In the genomic region with DNA sequence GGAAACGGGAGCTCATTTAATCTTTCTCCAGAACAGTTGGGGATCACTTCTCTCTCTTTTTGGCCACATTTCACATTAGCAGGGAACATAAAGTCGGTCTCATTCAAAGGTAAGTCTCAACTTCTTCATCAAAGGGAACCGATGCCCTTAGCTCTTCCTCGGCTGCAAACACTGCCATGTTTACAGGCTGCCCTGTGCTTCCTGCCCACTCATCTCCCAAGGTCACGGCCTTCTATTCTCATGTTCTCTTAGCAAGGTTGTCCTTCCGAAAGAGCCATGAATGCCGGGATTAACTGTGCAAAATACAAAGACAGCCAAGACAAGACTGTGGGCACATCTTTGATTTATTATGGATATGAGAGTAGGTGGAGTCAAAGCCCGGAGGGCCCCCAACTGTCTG, we compare ENCODE assay signal across 23 mouse cellular contexts.
DNase-seq lines count a peak whose midpoint lies in the region; TF ChIP-seq lines count a peak whose summit lies in the region.
"Had no signal": no experiment of that assay in that cellular context is flagged by ENCODE, and none has a peak within 500 bp of the region (broad histone marks: within the 10 kb centered on the region; RNA-seq: fewer than 3 reads in every experiment).

No protein-coding gene starts in this region.

- no peak for TF ChIP-seq CTCF in cerebellum, adult 2 months (IDR thresholded peaks at IDR 0.05; ENCODE audit: borderline replicate concordance, insufficient read depth, low read depth, low read length)

- DNase-seq in adrenal gland, adult (ENCODE audit: inconsistent age in 2 of 2, low spot score in 1 of 2), result peak; percentile 71 to 87
- no peak for DNase-seq in adrenal gland, postnatal 4 days (ENCODE audit: low spot score in 2 of 2)
- peak; percentile 3 for DNase-seq in ovary, postnatal 36 days (ENCODE audit: low spot score)
- no peak for DNase-seq in ovary, postnatal 10 days (ENCODE audit: low spot score)
- peak; percentile 62 for DNase-seq in adrenal gland, postnatal 14 days
- no peak for DNase-seq in thymus, postnatal 10 days (ENCODE audit: low spot score in 2 of 2)
- no peak for DNase-seq in cerebellum, adult 2 months
- DNase-seq in lung, adult 18-20 months, result no peak
- DNase-seq: cerebellum, adult 18-20 months; cerebellum, adult 9-11 months; cerebellum, postnatal 25 days; gastrocnemius, adult 2 months; gastrocnemius, postnatal 14 days; heart, adult 18-20 months; heart, postnatal 14 days; heart, postnatal 4 days had no signal

- no peaks in the 10 kb centered on the region for H3K27me3 ChIP-seq in cerebellum, adult 2 months (ENCODE audit: control insufficient read depth, insufficient read depth, low read length)
- H3K27me3 ChIP-seq: embryonic facial prominence, embryonic 12.5 days; embryonic facial prominence, embryonic 15.5 days; heart, embryonic 13.5 days; Patski had no signal

- whole genome bisulfite sequencing in cerebellum, adult 2 months, result 81% methylated on average over 8 of the region's 8 CpGs

- no peak overlapping the region for H3K4me3 ChIP-seq in cerebellum, adult 2 months (replicated peaks; ENCODE audit: insufficient read depth, low read depth, low read length)
- H3K4me3 ChIP-seq: embryonic facial prominence, embryonic 12.5 days; embryonic facial prominence, embryonic 15.5 days; gastrocnemius, adult 2 months; heart, embryonic 10.5 days; heart, embryonic 13.5 days had no signal

- no peak overlapping the region for H3K27ac ChIP-seq in cerebellum, adult 2 months (ENCODE audit: insufficient read depth, low read length)
- H3K27ac ChIP-seq: embryonic facial prominence, embryonic 12.5 days; embryonic facial prominence, embryonic 15.5 days; gastrocnemius, adult 2 months; heart, embryonic 10.5 days; heart, embryonic 13.5 days; hindbrain, embryonic 14.5 days; hindbrain, postnatal 0 days had no signal

- no peaks in the 10 kb centered on the region for H3K4me1 ChIP-seq in cerebellum, adult 2 months (ENCODE audit: control insufficient read depth, insufficient read depth, low read length)
- H3K4me1 ChIP-seq: embryonic facial prominence, embryonic 12.5 days; embryonic facial prominence, embryonic 15.5 days; heart, embryonic 10.5 days; heart, embryonic 13.5 days had no signal

- no peak for TF ChIP-seq POLR2A in cerebellum, adult 2 months (IDR thresholded peaks at IDR 0.05; ENCODE audit: borderline replicate concordance, insufficient read depth, low read length)

Comparison
In these comparisons a context has a peak if more than half of its experiments do, and no peak if none do; other contexts are left out.
1. DNase-seq: peak in adrenal gland, adult (2 of 2), ovary, postnatal 36 days (single experiment) and adrenal gland, postnatal 14 days (single experiment); none in adrenal gland, postnatal 4 days (0 of 2), ovary, postnatal 10 days (single experiment), thymus, postnatal 10 days (0 of 2), cerebellum, adult 2 months (0 of 2) and lung, adult 18-20 months (0 of 2).